Mouse (Mus musculus) heart, adult 2 months (tissue): ENCODE data around the gene Eif4a1. TPM values are rescaled to one million over a fixed set of nuclear protein-coding genes. Genes with fewer than 3 reads are reported as not detected.

Source experiments
- DNase-seq, 2 experiments: peaks; one replicate each; pipeline ENCODE4 v3.0.0; 2021
- H3K27ac ChIP-seq: fragments of 200-600 bp; 2 replicates; pipeline ENCODE4 v1.8.1; 2022
- H3K27me3 ChIP-seq: fragments of 200-500 bp; 2 replicates; pipeline ENCODE4 v1.6.1; 2012; ENCODE audit warnings: mild to moderate bottlenecking, low read length, inconsistent platforms, mixed read lengths; ENCODE audit not compliant: control insufficient read depth, insufficient read depth
- H3K36me3 ChIP-seq: fragments of 200-500 bp; 2 replicates; pipeline ENCODE4 v1.6.1; 2012; ENCODE audit warnings: low read length, inconsistent platforms; ENCODE audit not compliant: control insufficient read depth, insufficient read depth
- H3K4me1 ChIP-seq: fragments of 200-500 bp; 2 replicates; pipeline ENCODE4 v1.6.1; 2011; ENCODE audit warnings: low read length; ENCODE audit not compliant: control insufficient read depth, insufficient read depth
- H3K4me3 ChIP-seq: fragments of 200-600 bp; 2 replicates; pipeline ENCODE4 v1.8.1; 2022
- H3K79me2 ChIP-seq: fragments of 200-500 bp; replicated peaks from 2 replicates; pipeline ENCODE4 v1.6.1; 2012; ENCODE audit warnings: mild to moderate bottlenecking, inconsistent platforms, low read length, moderate library complexity, mixed read lengths; ENCODE audit not compliant: control insufficient read depth, insufficient read depth
- H3K9ac ChIP-seq: fragments of 200-500 bp; 2 replicates; pipeline ENCODE4 v1.6.1; 2012; ENCODE audit warnings: low read depth, mild to moderate bottlenecking, control low read depth, inconsistent platforms, low read length, mixed read lengths
- CTCF ChIP-seq: fragments of 200-600 bp; IDR thresholded peaks from 2 replicates; pipeline ENCODE4 v1.8.1; 2022; ENCODE audit warnings: antibody characterized with exemption, mild to moderate bottlenecking, moderate library complexity
- EP300 ChIP-seq: fragments of 200-500 bp; IDR thresholded peaks from 2 replicates; pipeline ENCODE4 v1.6.1; 2011; ENCODE audit warnings: low read depth, low read length, control low read depth; ENCODE audit not compliant: insufficient read depth
- POLR2A ChIP-seq: fragments of 200-500 bp; IDR thresholded peaks from 2 replicates; pipeline ENCODE4 v1.6.1; 2011; ENCODE audit warnings: mild to moderate bottlenecking, low read depth, low read length, control low read depth; ENCODE audit not compliant: insufficient read depth
- WGBS: fragments of 180-500 bp; shearing (Covaris S2); methylation state at CpG from one replicate; pipeline ENCODE4 v1.1.7; 2018; 5-methylcytosine and 5-hydroxymethylcytosine counted together
- intact Hi-C: fragments of 180-260 bp; cut with DNase I; formaldehyde crosslinking; loops from one replicate; pipeline ENCODE4 v1.15.1; 2025
- polyA plus RNA-seq: library from polyadenylated mRNA; depleted of rRNA; stranded (reverse); fragments of >200 nt; gene quantifications from 2 replicates; pipeline ENCODE4 v1.2.3, GENCODE M21; 2012
- total RNA-seq, 2 experiments: library from RNA; stranded (reverse); gene quantifications; 2 replicates each; pipeline ENCODE4 v1.2.3; 2021

The Eif4a1 gene
- total and polyA plus RNA-seq, 3 experiments = 147 to 198 (median 173) TPM

GRCm38 (mm10) chr11:69692196-69692811, 20.1 kb upstream of the Eif4a1 start:
- Histone ChIP-seq H3K27me3 (no peaks in the 10 kb centered on the region), H3K27ac (no peak overlapping the region), H3K9ac (no peak overlapping the region), H3K4me3 (no peak overlapping the region), H3K4me1 (peaks cover 9% of the 10 kb centered on the region), H3K36me3 (no peaks in the 10 kb centered on the region), H3K79me2 (no peaks in the 10 kb centered on the region)
- 71% methylated on average over 9 of the region's 9 CpGs for WGBS
- DNase-seq = peak in 1 of 2 experiments; percentile 52
- no peak for TF ChIP-seq CTCF
- TF ChIP-seq POLR2A = 0 out of 2 replicates have a peak, but pooled peaks have one; percentile 16
- TF ChIP-seq EP300 = no peak
- intact Hi-C loops = no loop called here

- H3K9ac ChIP-seq = no peak overlapping the region
- no peak overlapping the region; the same call in 1 of the 2 replicates for H3K27ac ChIP-seq
- no peak for DNase-seq
- H3K4me3 ChIP-seq = no peak overlapping the region
- no peaks in the 10 kb centered on the region for H3K27me3 ChIP-seq
- H3K36me3 ChIP-seq = no peaks in the 10 kb centered on the region
- intact Hi-C loops = no loop called here
- H3K79me2 ChIP-seq = no peaks in the 10 kb centered on the region
- WGBS = 96% methylated on average over 1 of the region's 1 CpGs
- peaks cover 20% of the 10 kb centered on the region for H3K4me1 ChIP-seq
- TF ChIP-seq CTCF (no peak), EP300 (no peak), POLR2A (0 out of 2 replicates have a peak, but pooled peaks have one; percentile 5)
These were observed 17.7 kb upstream of the Eif4a1 start for GRCm38 (mm10) chr11:69689891-69690290.

DNA sequence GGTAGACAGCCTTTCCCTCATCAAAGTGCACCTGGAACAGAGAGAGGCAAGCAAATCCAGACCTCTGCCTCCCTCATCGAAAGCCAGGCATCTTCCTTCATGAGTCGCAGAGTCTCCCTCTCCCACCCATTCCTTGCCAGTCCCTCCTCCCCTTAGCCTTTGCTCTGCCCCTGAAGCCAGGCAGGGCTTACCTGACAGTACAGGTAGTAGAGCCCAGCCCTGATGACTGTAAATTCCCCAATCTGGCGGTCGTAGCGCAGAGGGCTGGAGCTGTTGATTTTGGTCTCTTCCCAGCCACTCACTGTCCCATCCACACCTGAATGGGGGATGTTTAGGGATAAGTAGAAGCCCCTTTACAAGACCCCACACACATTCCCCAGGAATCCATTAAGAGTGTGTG, 14.8 kb upstream of the Eif4a1 start:
- no peak for DNase-seq
- H3K4me1 ChIP-seq = peaks cover 18% of the 10 kb centered on the region
- no peaks in the 10 kb centered on the region for H3K79me2 ChIP-seq
- no peaks in the 10 kb centered on the region for H3K27me3 ChIP-seq
- H3K9ac ChIP-seq = no peak overlapping the region
- H3K4me3 ChIP-seq = no peak overlapping the region
- no peak for TF ChIP-seq POLR2A
- no peak for TF ChIP-seq EP300
- TF ChIP-seq CTCF = no peak
- peak overlapping the region; percentile 98 for H3K27ac ChIP-seq
- intact Hi-C loops = no loop called here
- 62% methylated on average over 5 of the region's 5 CpGs for WGBS
- no peaks in the 10 kb centered on the region for H3K36me3 ChIP-seq

- WGBS = 16% methylated on average over 4 of the region's 4 CpGs
- TF ChIP-seq POLR2A (no peak; the same call in 1 of the 2 replicates), CTCF (no peak), EP300 (no peak)
These were observed 14.2 kb upstream of the Eif4a1 start for GRCm38 (mm10) chr11:69686377-69686776.

DNA sequence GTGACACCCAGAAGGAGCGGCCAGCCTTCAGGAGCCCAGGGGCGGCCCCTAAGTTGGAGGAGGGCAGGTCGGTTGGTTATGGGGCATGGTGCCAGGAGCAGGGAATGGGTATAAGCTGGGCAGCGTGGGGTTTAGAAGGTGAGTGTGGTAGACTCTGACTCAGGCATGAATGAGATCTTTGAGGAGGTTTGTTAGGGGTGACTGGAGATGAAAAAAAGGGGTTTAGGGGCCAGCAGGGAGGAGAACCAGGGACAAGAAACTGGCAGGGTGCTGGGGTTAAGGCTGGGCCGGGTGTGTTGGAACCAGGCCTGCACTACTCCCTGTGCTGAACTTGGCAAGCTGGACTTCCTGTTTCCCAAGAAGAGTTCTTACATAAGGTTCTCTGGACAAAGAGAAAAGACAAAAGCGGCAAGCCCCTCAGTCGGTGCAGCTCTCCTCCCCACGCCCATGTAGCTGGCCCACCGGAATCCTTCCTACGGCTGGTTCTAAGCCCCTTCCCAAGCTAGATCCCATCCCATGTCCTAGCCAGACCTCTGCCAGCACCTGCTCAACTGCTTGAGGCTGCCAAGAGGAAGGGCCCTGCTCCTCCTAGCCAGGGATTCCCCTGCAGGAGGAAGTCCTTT, 13.4 kb upstream of the Eif4a1 start, which contains the start of gene Tnfsf13:
Gene Tnfsf13 (minus strand): TSS at position 259 of the 623 bp plus-strand sequence.
- no peaks in the 10 kb centered on the region for H3K27me3 ChIP-seq
- peak within 1 kb of the TSS; percentile 54 for H3K4me3 ChIP-seq
- intact Hi-C loops = loop anchor here (1.0 kb wide), 1 partner anchor 73 kb away; the partner anchor contains the start of gene Polr2a
- TF ChIP-seq POLR2A = peak; percentile 99
- TF ChIP-seq CTCF = no peak
- TF ChIP-seq EP300 = peak; percentile 93
- H3K36me3 ChIP-seq = no peaks in the 10 kb centered on the region
- peak; percentile 83 to 92 for DNase-seq
- H3K4me1 ChIP-seq = peaks cover 18% of the 10 kb centered on the region
- H3K79me2 ChIP-seq = no peaks in the 10 kb centered on the region
- H3K27ac ChIP-seq = peak within 1 kb of the TSS; percentile 98
- 5% methylated on average over 10 of the region's 10 CpGs for WGBS
- peak within 1 kb of the TSS; percentile 79 for H3K9ac ChIP-seq

More at GRCm38 (mm10) chr11:69686377-69686776, 14.2 kb upstream of the Eif4a1 start:
- Histone ChIP-seq H3K27ac (peak overlapping the region; percentile 98), H3K9ac (no peak overlapping the region), H3K4me1 (peaks cover 18% of the 10 kb centered on the region), H3K4me3 (peak overlapping the region; percentile 54), H3K27me3 (no peaks in the 10 kb centered on the region), H3K36me3 (no peaks in the 10 kb centered on the region), H3K79me2 (no peaks in the 10 kb centered on the region)
- intact Hi-C loops = loop anchor here (1.0 kb wide), 1 partner anchor 72 kb away; the partner anchor contains the start of gene Polr2a
- DNase-seq = peak; percentile 86 to 88

GRCm38 (mm10) chr11:69684936-69685335, 12.7 kb upstream of the Eif4a1 start:
- 92% methylated on average over 6 of the region's 6 CpGs for WGBS
- intact Hi-C loops = loop anchor here (5.0 kb wide), 1 partner anchor 103 kb away; the partner anchor contains the start of genes Trp53 and Wrap53
- no peaks in the 10 kb centered on the region for H3K27me3 ChIP-seq
- TF ChIP-seq EP300 = no peak
- TF ChIP-seq CTCF = no peak
- no peak for TF ChIP-seq POLR2A
- peak in 1 of 2 experiments; percentile 50 for DNase-seq
- peaks cover 17% of the 10 kb centered on the region for H3K4me1 ChIP-seq
- H3K4me3 ChIP-seq = no peak overlapping the region
- H3K79me2 ChIP-seq = no peaks in the 10 kb centered on the region
- H3K36me3 ChIP-seq = no peaks in the 10 kb centered on the region
- peak overlapping the region; percentile 98 for H3K27ac ChIP-seq
- peak overlapping the region; percentile 10 for H3K9ac ChIP-seq
